Mouse (Mus musculus): Measurements from ENCODE around the gene Smoc1.

DNA sequence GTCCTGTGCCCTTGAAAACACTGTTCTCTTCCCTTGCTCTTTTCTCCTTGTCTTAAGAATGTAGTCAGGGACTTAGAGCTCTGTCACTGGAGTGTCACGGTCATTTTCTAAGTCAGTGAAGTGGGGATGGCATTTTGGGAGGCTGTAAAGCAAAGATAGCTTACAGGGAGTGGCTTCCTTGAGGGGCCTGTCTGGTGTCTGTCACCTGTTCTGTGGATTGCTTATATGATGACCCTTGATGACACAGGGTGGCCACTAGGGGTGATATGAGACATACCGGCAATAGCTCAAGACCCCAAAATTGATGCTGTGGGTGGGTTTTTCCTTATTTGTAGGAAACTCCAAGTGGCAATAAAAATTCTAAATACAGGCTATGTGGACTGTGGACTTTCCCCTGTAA lies 141.9 kb downstream of the Smoc1 start:
- TF ChIP-seq CTCF (IDR thresholded peaks at IDR 0.05; ENCODE audit: insufficient read depth, low read length) (no peak), POLR2A (IDR thresholded peaks at IDR 0.05; ENCODE audit: borderline replicate concordance, extremely low read depth, low read depth, low read length) (no peak)
